Mouse (Mus musculus) neural tube, embryonic 13.5 days (tissue): ENCODE data around the gene Gng5. TPM values are rescaled to one million over a fixed set of nuclear protein-coding genes. Genes with fewer than 3 reads are reported as not detected.

Experiments used
- ATAC-seq: fragments of 200-750 bp; cut with Nextera tagmentation; 2 replicates; pipeline ENCODE4 v1.8.0; 2017; ENCODE audit warnings: low read depth, mild to moderate bottlenecking, moderate TSS enrichment, moderate library complexity
- H3K27ac ChIP-seq: fragments of 300-500 bp; sonication (generic); replicated peaks from 2 replicates; pipeline ENCODE4 v1.5.1; 2015; ENCODE audit warnings: moderate library complexity, mild to moderate bottlenecking, inconsistent platforms
- H3K27me3 ChIP-seq: fragments of 300-500 bp; sonication (generic); 2 replicates; pipeline ENCODE4 v1.6.1; 2015; ENCODE audit warnings: mild to moderate bottlenecking, inconsistent platforms
- H3K36me3 ChIP-seq: fragments of 300-500 bp; sonication (generic); 2 replicates; pipeline ENCODE4 v1.6.1; 2015; ENCODE audit warnings: mild to moderate bottlenecking, inconsistent platforms
- H3K4me1 ChIP-seq: fragments of 300-500 bp; sonication (generic); replicated peaks from 2 replicates; pipeline ENCODE4 v1.6.1; 2015; ENCODE audit warnings: inconsistent platforms
- H3K4me2 ChIP-seq: fragments of 300-500 bp; sonication (generic); 2 replicates; pipeline ENCODE4 v1.6.1; 2015; ENCODE audit warnings: inconsistent platforms, mild to moderate bottlenecking, moderate library complexity
- H3K4me3 ChIP-seq: fragments of 300-500 bp; sonication (generic); 2 replicates; pipeline ENCODE4 v1.5.1; 2015; ENCODE audit warnings: mild to moderate bottlenecking, inconsistent platforms
- H3K9ac ChIP-seq: fragments of 300-500 bp; sonication (generic); 2 replicates; pipeline ENCODE4 v1.6.1; 2015; ENCODE audit warnings: moderate library complexity, mild to moderate bottlenecking, inconsistent platforms
- H3K9me3 ChIP-seq: fragments of 300-500 bp; sonication (generic); 2 replicates; pipeline ENCODE4 v1.6.1; 2016; ENCODE audit warnings: inconsistent platforms
- WGBS: fragments of 180-500 bp; shearing (Covaris S2); methylation state at CpG from one replicate; pipeline ENCODE4 v1.1.7; 2015; 5-methylcytosine and 5-hydroxymethylcytosine counted together
- polyA plus RNA-seq: library from polyadenylated mRNA; unstranded; fragments of >200 nt; fragmentation: Nextera tagmentation; extraction: Ambion mirVana; gene quantifications from 2 replicates; pipeline ENCODE4 v1.2.1, GENCODE M21; 2015

Gene Gng5
- polyA plus RNA-seq, 1 experiment from 2014 or later: 547 TPM

GRCm38 (mm10) chr3:146554816-146555215, 55.2 kb downstream of the Gng5 start:
- Histone ChIP-seq H3K4me3 (no peak overlapping the region), H3K4me1 (no peaks in the 10 kb centered on the region), H3K9me3 (no peaks in the 10 kb centered on the region), H3K4me2 (no peak overlapping the region), H3K27ac (no peak overlapping the region), H3K9ac (no peak overlapping the region), H3K27me3 (no peaks in the 10 kb centered on the region), H3K36me3 (no peaks in the 10 kb centered on the region)
- ATAC-seq: no peak
- WGBS: 86% methylated on average over 7 of the region's 7 CpGs

Other genes starting within 250 kb of the Gng5 start
- 13.4 and 15.1 TPM in 2 replicates for gene Ssx2ip, start 95.2 kb upstream of the Gng5 start, polyA plus RNA-seq
- gene Ctbs, start 50.0 kb upstream of the Gng5 start, polyA plus RNA-seq: 5.7 and 6.4 TPM in 2 replicates
- 6.2 and 7.2 TPM in 2 replicates for gene Spata1, start 54 bp upstream of the Gng5 start, polyA plus RNA-seq
- 53.3 and 54.2 TPM in 2 replicates for gene Rpf1, start 21.6 kb downstream of the Gng5 start, polyA plus RNA-seq
- not detected in 2 replicates for gene Uox, start 70.6 kb downstream of the Gng5 start, polyA plus RNA-seq
- gene Dnase2b, start 115.8 kb downstream of the Gng5 start, polyA plus RNA-seq: not detected in 2 replicates
- not detected in 2 replicates for gene 4930503B20Rik, start 151.5 kb downstream of the Gng5 start, polyA plus RNA-seq
- gene Samd13, start 185.8 kb downstream of the Gng5 start, polyA plus RNA-seq: 0.61 and 0.65 TPM in 2 replicates